Mouse (Mus musculus) spleen, postnatal 10 days (tissue): ENCODE measurements around the gene Ptgdr2.

ENCODE experiments used
- DNase-seq, 2 experiments: peaks; one replicate each; pipeline ENCODE4 v3.0.0; 2021 to 2022; ENCODE audit warnings: low spot score in 2 of 2

Gene Ptgdr2

GRCm38 (mm10) chr19:10975187-10975586, 38.2 kb downstream of the Ptgdr2 start:
- DNase-seq: no peak

GRCm38 (mm10) chr19:10976318-10976717, 39.4 kb downstream of the Ptgdr2 start:
- peak in 1 of 2 experiments; percentile 46 for DNase-seq

GRCm38 (mm10) chr19:10979184-10980168, 42.5 kb downstream of the Ptgdr2 start:
- DNase-seq: peak; percentile 71 to 92

GRCm38 (mm10) chr19:10980210-10980609, 43.2 kb downstream of the Ptgdr2 start:
- DNase-seq: no peak

- peak in 1 of 2 experiments; percentile 63 for DNase-seq
These were observed 46.2 kb downstream of the Ptgdr2 start for GRCm38 (mm10) chr19:10983146-10983545.

- DNase-seq: no peak
These were observed 47.6 kb downstream of the Ptgdr2 start for GRCm38 (mm10) chr19:10984551-10984950.

- DNase-seq: no peak
These were observed 48.9 kb downstream of the Ptgdr2 start for GRCm38 (mm10) chr19:10985889-10986288.

GRCm38 (mm10) chr19:10988563-10988962, 51.6 kb downstream of the Ptgdr2 start:
- no peak for DNase-seq

GRCm38 (mm10) chr19:10990751-10991150, 53.8 kb downstream of the Ptgdr2 start:
- DNase-seq: no peak

- DNase-seq: no peak
These were observed 55.0 kb downstream of the Ptgdr2 start for GRCm38 (mm10) chr19:10991911-10992310.
